Mouse (Mus musculus) Patski (cell line): Measurements from ENCODE around the gene Stk40. TPM values are rescaled to one million over a fixed set of nuclear protein-coding genes. Genes with fewer than 3 reads are reported as not detected.

Source experiments
- ATAC-seq: fragments of 100-300 bp; one replicate; pipeline ENCODE4 v1.8.0; 2021
- CTCF ChIA-PET: fragments of 350-600 bp; sonication (Branson Sonifier 250); formaldehyde crosslinking; loops from one replicate; lab custom pipeline; 2022; ENCODE audit warnings: inconsistent platforms; lab: Charles Lee
- POLR2A ChIA-PET: fragments of 350-600 bp; sonication (Branson Sonifier 250); formaldehyde crosslinking; loops from one replicate; lab custom pipeline; 2022; ENCODE audit warnings: antibody characterized with exemption, inconsistent platforms; lab: Charles Lee
- DNase-seq: peaks from one replicate; pipeline ENCODE4 v3.0.0-alpha.2; 2011; ENCODE audit warnings: low read depth, low spot score
- H3K27me3 ChIP-seq: fragments of 371-371 bp; one replicate; pipeline ENCODE4 v1.5.1; 2021
- CTCF ChIP-seq: fragments of 100-300 bp; IDR thresholded peaks from one replicate; pipeline ENCODE4 v1.5.1; 2021
- in situ Hi-C: fragments of 300-500 bp; cut with MboI; formaldehyde crosslinking; loops from 3 replicates; pipeline ENCODE4 v1.11.1; 2018; ENCODE audit warnings: low pct_unique_long_range_greater_than_20kb, mixed read lengths
- polyA plus RNA-seq: library from polyadenylated mRNA; unstranded; gene quantifications from one replicate; pipeline ENCODE4 v1.2.3, GENCODE M21; 2021

Gene Stk40
- polyA plus RNA-seq, 1 experiment from 2014 or later = 11.8 TPM

- DNase-seq (no peak), ATAC-seq (no peak)
- in situ Hi-C loops = no loop called here
- TF ChIP-seq CTCF = no peak
- H3K27me3 ChIP-seq = no peaks in the 10 kb centered on the region
- POLR2A ChIA-PET = interaction anchor here (0.6 kb wide), 1 partner anchor 21 kb away, joined by 3 read pairs; no protein-coding TSS in a partner anchor
- CTCF ChIA-PET = no interaction called here
Observed at GRCm38 (mm10) chr4:126150949-126151320, 47.2 kb downstream of the Stk40 start.

GRCm38 (mm10) chr4:126151701-126152440 is 48.1 kb downstream of the Stk40 start:
- H3K27me3 ChIP-seq = no peaks in the 10 kb centered on the region
- in situ Hi-C loops = no loop called here
- ChIA-PET POLR2A (interaction anchor here (0.8 kb wide), 1 partner anchor 11 kb away, joined by 4 read pairs; the partner anchor contains the start of gene Sh3d21), CTCF (interaction anchor here (0.9 to 2.5 kb wide), 2 partner anchors 27 to 38 kb away, joined by 3 to 6 read pairs; no protein-coding TSS in a partner anchor)
- DNase-seq = no peak
- no peak for ATAC-seq
- TF ChIP-seq CTCF = no peak

GRCm38 (mm10) chr4:126152864-126153263 is 49.1 kb downstream of the Stk40 start:
- no peak for ATAC-seq
- no peak for TF ChIP-seq CTCF
- POLR2A ChIA-PET = interaction anchor here (0.8 kb wide), 1 partner anchor 10 kb away, joined by 4 read pairs; the partner anchor contains the start of gene Sh3d21
- no peak for DNase-seq
- in situ Hi-C loops = no loop called here
- H3K27me3 ChIP-seq = no peaks in the 10 kb centered on the region
- CTCF ChIA-PET = interaction anchor here (2.5 kb wide), 1 partner anchor 39 kb away, joined by 6 read pairs; no protein-coding TSS in a partner anchor

- CTCF ChIA-PET = no interaction called here
- POLR2A ChIA-PET = interaction anchor here (1.1 kb wide), 1 partner anchor 17 kb away, joined by 3 read pairs; no protein-coding TSS in a partner anchor
- H3K27me3 ChIP-seq = no peaks in the 10 kb centered on the region
- TF ChIP-seq CTCF = no peak
- DNase-seq (no peak), ATAC-seq (no peak)
- in situ Hi-C loops = loop anchor here (5.0 kb wide), 1 partner anchor 68 kb away; no protein-coding TSS in a partner anchor
Observed at GRCm38 (mm10) chr4:126155183-126155582, 51.4 kb downstream of the Stk40 start.

GRCm38 (mm10) chr4:126155869-126156268 is 52.1 kb downstream of the Stk40 start:
- TF ChIP-seq CTCF = no peak
- no peak for DNase-seq
- ChIA-PET POLR2A (interaction anchor here (1.1 kb wide), 1 partner anchor 18 kb away, joined by 3 read pairs; no protein-coding TSS in a partner anchor), CTCF (no interaction called here)
- in situ Hi-C loops = loop anchor here (5.0 kb wide), 1 partner anchor 69 kb away; no protein-coding TSS in a partner anchor
- H3K27me3 ChIP-seq = no peaks in the 10 kb centered on the region
- ATAC-seq = no peak

GRCm38 (mm10) chr4:126156617-126157016 is 52.9 kb downstream of the Stk40 start:
- CTCF ChIA-PET = no interaction called here
- no peak for DNase-seq
- no peak for TF ChIP-seq CTCF
- H3K27me3 ChIP-seq = no peaks in the 10 kb centered on the region
- no peak for ATAC-seq
- in situ Hi-C loops = loop anchor here (5.0 kb wide), 1 partner anchor 69 kb away; no protein-coding TSS in a partner anchor
- POLR2A ChIA-PET = no interaction called here

- CTCF ChIA-PET = interaction anchor here (0.7 to 1.1 kb wide), 2 partner anchors 26 to 71 kb away, joined by 3 read pairs; no protein-coding TSS in a partner anchor
- H3K27me3 ChIP-seq = no peaks in the 10 kb centered on the region
- POLR2A ChIA-PET = no interaction called here
- in situ Hi-C loops = loop anchor here (5.0 kb wide), 1 partner anchor 70 kb away; no protein-coding TSS in a partner anchor
- TF ChIP-seq CTCF = no peak
- no peak for DNase-seq
- ATAC-seq = no peak
Observed at GRCm38 (mm10) chr4:126157562-126157961, 53.8 kb downstream of the Stk40 start.

GRCm38 (mm10) chr4:126159455-126159854 is 55.7 kb downstream of the Stk40 start:
- DNase-seq = no peak
- TF ChIP-seq CTCF = no peak
- H3K27me3 ChIP-seq = no peaks in the 10 kb centered on the region
- POLR2A ChIA-PET = interaction anchor here (1.4 to 1.6 kb wide), 2 partner anchors 10 to 17 kb away, joined by 3 to 6 read pairs; no protein-coding TSS in a partner anchor
- CTCF ChIA-PET = interaction anchor here (1.0 to 1.1 kb wide), 2 partner anchors 11 to 14 kb away, joined by 4 to 5 read pairs; no protein-coding TSS in a partner anchor
- in situ Hi-C loops = loop anchor here (5.0 kb wide), 1 partner anchor 72 kb away; no protein-coding TSS in a partner anchor
- no peak for ATAC-seq

- ChIA-PET POLR2A (interaction anchor here (1.4 to 1.6 kb wide), 2 partner anchors 8 to 15 kb away, joined by 3 to 6 read pairs; no protein-coding TSS in a partner anchor), CTCF (no interaction called here)
- no peak for TF ChIP-seq CTCF
- H3K27me3 ChIP-seq = no peaks in the 10 kb centered on the region
- ATAC-seq (no peak), DNase-seq (no peak)
- in situ Hi-C loops = no loop called here
Observed at GRCm38 (mm10) chr4:126160981-126161380, 57.2 kb downstream of the Stk40 start.

GRCm38 (mm10) chr4:126161456-126161855 is 57.7 kb downstream of the Stk40 start:
- ChIA-PET CTCF (interaction anchor here (1.4 kb wide), 1 partner anchor 20 kb away, joined by 4 read pairs; no protein-coding TSS in a partner anchor), POLR2A (no interaction called here)
- in situ Hi-C loops = no loop called here
- ATAC-seq = no peak
- H3K27me3 ChIP-seq = no peaks in the 10 kb centered on the region
- no peak for TF ChIP-seq CTCF
- no peak for DNase-seq
